Mouse (Mus musculus) thymus, adult 2 months (tissue): ENCODE results near the gene Prkd1. TPM values are rescaled to one million over a fixed set of nuclear protein-coding genes. Genes with fewer than 3 reads are reported as not detected.
"Not testable (repeated sequence)": the region's sequence is repeated elsewhere in the genome, so short reads cannot be mapped to it uniquely, and the experiment has no call there.

ENCODE experiments used
- DNase-seq: peaks from one replicate; pipeline ENCODE4 v3.0.0; 2021
- H3K27ac ChIP-seq: fragments of 200-500 bp; 2 replicates; pipeline ENCODE4 v1.5.1; 2012; ENCODE audit warnings: low read length, control low read depth; ENCODE audit not compliant: control insufficient read depth, insufficient read depth
- H3K27me3 ChIP-seq: fragments of 200-500 bp; 2 replicates; pipeline ENCODE4 v1.6.1; 2012; ENCODE audit warnings: mild to moderate bottlenecking, low read length, moderate library complexity, mixed read lengths; ENCODE audit not compliant: control insufficient read depth, insufficient read depth
- H3K36me3 ChIP-seq: fragments of 200-500 bp; 2 replicates; pipeline ENCODE4 v1.6.1; 2012; ENCODE audit warnings: mild to moderate bottlenecking, low read length, moderate library complexity; ENCODE audit not compliant: control insufficient read depth, insufficient read depth
- H3K4me1 ChIP-seq: fragments of 200-500 bp; replicated peaks from 2 replicates; pipeline ENCODE4 v1.6.1; 2012; ENCODE audit warnings: low read length; ENCODE audit not compliant: control insufficient read depth, insufficient read depth
- H3K4me3 ChIP-seq: fragments of 200-500 bp; 2 replicates; pipeline ENCODE4 v1.5.1; 2012; ENCODE audit warnings: mild to moderate bottlenecking, low read length, control low read depth, moderate library complexity; ENCODE audit not compliant: control insufficient read depth, insufficient read depth
- CTCF ChIP-seq: fragments of 200-500 bp; IDR thresholded peaks from 2 replicates; pipeline ENCODE4 v1.5.1; 2012; ENCODE audit warnings: mild to moderate bottlenecking, control low read depth, low read length, moderate library complexity, borderline replicate concordance; ENCODE audit not compliant: control insufficient read depth, poor library complexity, insufficient read depth; ENCODE audit errors: extremely low read depth
- POLR2A ChIP-seq: fragments of 200-500 bp; IDR thresholded peaks from 2 replicates; pipeline ENCODE4 v1.6.1; 2012; ENCODE audit warnings: mild to moderate bottlenecking, low read length, control low read depth, moderate library complexity; ENCODE audit not compliant: control insufficient read depth, poor library complexity, insufficient read depth; ENCODE audit errors: extremely low read depth
- WGBS: fragments of 180-500 bp; shearing (Covaris S2); methylation state at CpG from one replicate; pipeline ENCODE4 v1.1.7; 2018; 5-methylcytosine and 5-hydroxymethylcytosine counted together
- polyA plus RNA-seq: library from polyadenylated mRNA; depleted of rRNA; stranded (reverse); fragments of >200 nt; gene quantifications from 2 replicates; pipeline ENCODE4 v1.2.3, GENCODE M21; 2012

The Prkd1 gene
- polyA plus RNA-seq, 1 experiment = 1.0 TPM

GRCm38 (mm10) chr12:50634436-50634835, 14.5 kb downstream of the Prkd1 start:
- Histone ChIP-seq H3K27me3 (no peaks in the 10 kb centered on the region), H3K4me1 (no peaks in the 10 kb centered on the region), H3K27ac (no peak overlapping the region), H3K36me3 (no peaks in the 10 kb centered on the region), H3K4me3 (no peak overlapping the region)
- DNase-seq = no peak
- TF ChIP-seq POLR2A (no peak), CTCF (no peak)
- 78% methylated on average over 6 of the region's 6 CpGs for WGBS

- not testable (repeated sequence) for H3K27me3 ChIP-seq, H3K4me3 ChIP-seq, H3K27ac ChIP-seq, H3K36me3 ChIP-seq, DNase-seq, H3K4me1 ChIP-seq
- WGBS = 75% methylated on average over 2 of the region's 2 CpGs
Measured at GRCm38 (mm10) chr12:50626100-50626499, 22.8 kb downstream of the Prkd1 start.

GRCm38 (mm10) chr12:50624175-50624574, 24.7 kb downstream of the Prkd1 start:
- H3K27ac ChIP-seq = no peak overlapping the region
- TF ChIP-seq CTCF = no peak
- no peak for TF ChIP-seq POLR2A
- no peaks in the 10 kb centered on the region for H3K27me3 ChIP-seq
- 85% methylated on average over 4 of the region's 4 CpGs for WGBS
- H3K4me1 ChIP-seq = no peaks in the 10 kb centered on the region
- no peaks in the 10 kb centered on the region for H3K36me3 ChIP-seq
- no peak overlapping the region for H3K4me3 ChIP-seq
- DNase-seq = no peak

- H3K27me3 ChIP-seq = no peaks in the 10 kb centered on the region
- no peak overlapping the region for H3K4me3 ChIP-seq
- H3K27ac ChIP-seq = no peak overlapping the region
- H3K36me3 ChIP-seq = no peaks in the 10 kb centered on the region
- H3K4me1 ChIP-seq = no peaks in the 10 kb centered on the region
- no peak for DNase-seq
- TF ChIP-seq POLR2A (no peak), CTCF (no peak)
- WGBS = 100% methylated on average over 1 of the region's 1 CpGs
Measured at GRCm38 (mm10) chr12:50615852-50616251, 33.0 kb downstream of the Prkd1 start.

GRCm38 (mm10) chr12:50614341-50614740, 34.6 kb downstream of the Prkd1 start:
- 86% methylated on average over 6 of the region's 6 CpGs for WGBS
- no peak for DNase-seq
- Histone ChIP-seq H3K27me3 (no peaks in the 10 kb centered on the region), H3K4me3 (no peak overlapping the region), H3K4me1 (no peaks in the 10 kb centered on the region), H3K36me3 (no peaks in the 10 kb centered on the region), H3K27ac (no peak overlapping the region)
- TF ChIP-seq POLR2A (no peak), CTCF (no peak)

GRCm38 (mm10) chr12:50606703-50607500, 42.0 kb downstream of the Prkd1 start:
- Histone ChIP-seq H3K4me1 (no peaks in the 10 kb centered on the region), H3K27me3 (no peaks in the 10 kb centered on the region), H3K4me3 (no peak overlapping the region), H3K27ac (no peak overlapping the region), H3K36me3 (no peaks in the 10 kb centered on the region)
- 94% methylated on average over 4 of the region's 4 CpGs for WGBS
- TF ChIP-seq POLR2A (no peak), CTCF (no peak)
- DNase-seq = no peak

- Histone ChIP-seq H3K4me3 (no peak overlapping the region), H3K36me3 (no peaks in the 10 kb centered on the region), H3K27me3 (no peaks in the 10 kb centered on the region), H3K4me1 (no peaks in the 10 kb centered on the region), H3K27ac (no peak overlapping the region)
- WGBS = 96% methylated on average over 1 of the region's 1 CpGs
- DNase-seq = no peak
- TF ChIP-seq CTCF (no peak), POLR2A (no peak)
Measured at GRCm38 (mm10) chr12:50599370-50599769, 49.5 kb downstream of the Prkd1 start.
